Mouse (Mus musculus): ENCODE data around the gene Cd163l1.

DNA sequence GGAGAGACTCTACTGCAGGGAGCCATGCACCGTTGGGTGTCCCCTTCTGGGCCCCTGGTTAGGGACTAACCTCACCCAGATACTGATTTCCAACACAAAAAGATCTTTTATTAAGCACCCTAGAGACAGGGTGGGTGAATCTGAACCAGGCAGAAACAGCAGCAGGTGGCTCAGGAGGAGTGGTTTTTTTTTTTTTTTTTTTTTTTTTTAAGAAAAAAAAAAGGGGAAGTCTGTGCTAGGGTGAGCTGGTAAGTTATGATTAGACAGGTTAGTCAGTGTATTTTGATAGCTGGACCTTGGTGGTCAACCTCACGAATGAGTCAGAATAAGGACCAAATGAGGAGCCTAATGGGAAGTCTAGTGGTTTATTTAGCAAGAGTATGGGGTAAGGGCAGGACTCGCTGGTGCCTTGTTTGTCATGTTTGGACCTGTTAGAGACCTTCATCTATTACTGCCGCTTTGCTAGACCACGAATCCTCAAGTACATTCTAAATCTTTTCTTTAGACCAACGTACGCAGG, 35.8 kb downstream of the Cd163l1 start:
- TF ChIP-seq MAFK (IDR thresholded peaks at IDR 0.05; ENCODE audit: borderline replicate concordance, low read depth, low read length) (no peak), POLR2AphosphoS2 (IDR thresholded peaks at IDR 0.05; ENCODE audit: low read length) (no peak)

All from MEL (cell line).